Mouse (Mus musculus) liver, embryonic 15.5 days (tissue): ENCODE data around the gene Fam131a. TPM values are rescaled to one million over a fixed set of nuclear protein-coding genes. Genes with fewer than 3 reads are reported as not detected.
"Not testable (repeated sequence)": the region's sequence is repeated elsewhere in the genome, so short reads cannot be mapped to it uniquely, and the experiment has no call there.

ENCODE experiments used
- ATAC-seq: fragments of 200-750 bp; cut with Nextera tagmentation; 2 replicates; pipeline ENCODE4 v1.8.0; 2017; ENCODE audit warnings: moderate number of reproducible peaks, mild to moderate bottlenecking, moderate library complexity; ENCODE audit not compliant: insufficient read depth
- H3K27ac ChIP-seq: fragments of 300-500 bp; sonication (generic); replicated peaks from 2 replicates; pipeline ENCODE4 v1.5.1; 2015; ENCODE audit warnings: mild to moderate bottlenecking, inconsistent platforms
- H3K27me3 ChIP-seq: fragments of 300-500 bp; sonication (generic); 2 replicates; pipeline ENCODE4 v1.6.1; 2015; ENCODE audit warnings: mild to moderate bottlenecking, inconsistent platforms
- H3K36me3 ChIP-seq: fragments of 300-500 bp; sonication (generic); replicated peaks from 2 replicates; pipeline ENCODE4 v1.6.1; 2015; ENCODE audit warnings: moderate library complexity, mild to moderate bottlenecking, inconsistent platforms
- H3K4me1 ChIP-seq: fragments of 300-500 bp; sonication (generic); replicated peaks from 2 replicates; pipeline ENCODE4 v1.6.1; 2015; ENCODE audit warnings: inconsistent platforms
- H3K4me2 ChIP-seq: fragments of 300-500 bp; sonication (generic); 2 replicates; pipeline ENCODE4 v1.6.1; 2015; ENCODE audit warnings: moderate library complexity, mild to moderate bottlenecking, inconsistent platforms
- H3K4me3 ChIP-seq: fragments of 300-500 bp; sonication (generic); replicated peaks from 2 replicates; pipeline ENCODE4 v1.5.1; 2015; ENCODE audit warnings: mild to moderate bottlenecking, inconsistent platforms
- H3K9ac ChIP-seq: fragments of 300-500 bp; sonication (generic); 2 replicates; pipeline ENCODE4 v1.6.1; 2015; ENCODE audit warnings: moderate library complexity, mild to moderate bottlenecking, inconsistent platforms
- H3K9me3 ChIP-seq: fragments of 300-500 bp; sonication (generic); replicated peaks from 2 replicates; pipeline ENCODE4 v1.6.1; 2016; ENCODE audit warnings: inconsistent platforms
- WGBS: fragments of 180-500 bp; shearing (Covaris S2); methylation state at CpG from one replicate; pipeline ENCODE4 v1.1.7; 2015; ENCODE audit warnings: mixed read lengths; ENCODE audit not compliant: insufficient replicate concordance; 5-methylcytosine and 5-hydroxymethylcytosine counted together
- polyA plus RNA-seq: library from polyadenylated mRNA; unstranded; fragments of >200 nt; fragmentation: Nextera tagmentation; extraction: Ambion mirVana; gene quantifications from 2 replicates; pipeline ENCODE4 v1.2.1, GENCODE M21; 2015

Fam131a gene
- polyA plus RNA-seq, result 1.3 and 1.8 TPM in 2 replicates

DNA sequence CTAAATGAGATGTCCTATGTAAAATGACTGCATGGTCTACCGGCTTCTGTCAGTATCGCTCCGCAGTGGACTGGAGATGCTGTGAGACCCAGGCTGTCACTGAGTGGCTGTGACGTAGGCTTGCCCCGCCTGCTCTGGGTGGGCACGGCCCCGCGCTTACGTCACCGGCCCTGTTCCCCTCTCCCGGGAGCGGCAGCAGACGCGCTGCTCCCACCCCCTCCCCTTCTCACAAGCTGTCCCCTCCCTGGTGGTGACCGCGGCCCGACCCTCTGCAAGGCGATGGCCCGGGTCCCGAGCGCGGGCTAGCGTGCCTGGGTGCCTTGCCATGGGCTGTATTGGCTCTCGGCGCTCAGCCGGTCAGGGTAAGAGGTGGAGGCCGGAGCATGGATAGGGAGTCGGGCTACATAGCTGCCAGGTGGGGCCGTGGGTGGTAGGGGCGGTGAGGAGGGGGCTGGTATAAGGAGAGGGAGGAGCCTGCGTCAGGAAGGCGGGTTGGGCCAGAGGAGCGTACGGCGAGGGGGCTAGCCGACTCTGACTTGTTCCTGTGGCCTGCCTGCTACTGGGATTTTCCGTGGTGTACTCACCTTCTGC is at the start of gene Fam131a:
Gene Fam131a, plus strand, starts transcription at position 131 of the 591 bp plus-strand sequence.
- Histone ChIP-seq H3K4me1 (peaks cover 57% of the 10 kb centered on the region), H3K4me2 (peak within 1 kb of the TSS; percentile 97), H3K27me3 (peaks cover 51% of the 10 kb centered on the region), H3K9ac (peak within 1 kb of the TSS; percentile 72), H3K9me3 (no peaks in the 10 kb centered on the region), H3K27ac (peak within 1 kb of the TSS; percentile 54), H3K36me3 (peaks cover 46% of the 10 kb centered on the region), H3K4me3 (peak within 1 kb of the TSS; percentile 65)
- peak; percentile 88 for ATAC-seq
- WGBS, result 2% methylated on average over 36 of the region's 37 CpGs

DNA sequence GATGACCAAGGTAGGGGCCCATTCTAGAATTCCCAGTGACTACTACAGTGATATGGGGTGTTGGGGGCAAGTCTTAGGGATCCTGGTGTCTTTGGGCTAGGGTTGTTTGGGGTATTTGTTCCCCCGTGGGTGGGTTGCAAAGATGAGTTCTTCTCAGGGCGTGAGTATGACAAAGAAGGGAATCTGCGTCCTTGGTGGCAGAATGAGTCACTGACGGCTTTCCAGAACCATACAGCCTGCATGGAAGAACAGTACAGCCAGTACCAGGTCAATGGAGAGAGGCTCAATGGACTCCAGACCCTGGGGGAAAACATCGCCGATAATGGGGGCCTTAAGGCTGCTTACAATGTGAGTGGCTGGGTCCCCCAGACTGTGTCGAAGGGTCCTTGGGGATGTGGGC is 49.1 kb upstream of the Fam131a start:
- H3K27ac ChIP-seq, result no peak overlapping the region
- WGBS, result 64% methylated on average over 7 of the region's 7 CpGs
- no peaks in the 10 kb centered on the region for H3K9me3 ChIP-seq
- no peak overlapping the region for H3K9ac ChIP-seq
- peaks cover 33% of the 10 kb centered on the region for H3K27me3 ChIP-seq
- H3K4me2 ChIP-seq, result no peak overlapping the region
- H3K4me3 ChIP-seq, result no peak overlapping the region
- H3K4me1 ChIP-seq, result no peaks in the 10 kb centered on the region; the same call in 1 of the 2 replicates
- ATAC-seq, result no peak
- H3K36me3 ChIP-seq, result no peaks in the 10 kb centered on the region

DNA sequence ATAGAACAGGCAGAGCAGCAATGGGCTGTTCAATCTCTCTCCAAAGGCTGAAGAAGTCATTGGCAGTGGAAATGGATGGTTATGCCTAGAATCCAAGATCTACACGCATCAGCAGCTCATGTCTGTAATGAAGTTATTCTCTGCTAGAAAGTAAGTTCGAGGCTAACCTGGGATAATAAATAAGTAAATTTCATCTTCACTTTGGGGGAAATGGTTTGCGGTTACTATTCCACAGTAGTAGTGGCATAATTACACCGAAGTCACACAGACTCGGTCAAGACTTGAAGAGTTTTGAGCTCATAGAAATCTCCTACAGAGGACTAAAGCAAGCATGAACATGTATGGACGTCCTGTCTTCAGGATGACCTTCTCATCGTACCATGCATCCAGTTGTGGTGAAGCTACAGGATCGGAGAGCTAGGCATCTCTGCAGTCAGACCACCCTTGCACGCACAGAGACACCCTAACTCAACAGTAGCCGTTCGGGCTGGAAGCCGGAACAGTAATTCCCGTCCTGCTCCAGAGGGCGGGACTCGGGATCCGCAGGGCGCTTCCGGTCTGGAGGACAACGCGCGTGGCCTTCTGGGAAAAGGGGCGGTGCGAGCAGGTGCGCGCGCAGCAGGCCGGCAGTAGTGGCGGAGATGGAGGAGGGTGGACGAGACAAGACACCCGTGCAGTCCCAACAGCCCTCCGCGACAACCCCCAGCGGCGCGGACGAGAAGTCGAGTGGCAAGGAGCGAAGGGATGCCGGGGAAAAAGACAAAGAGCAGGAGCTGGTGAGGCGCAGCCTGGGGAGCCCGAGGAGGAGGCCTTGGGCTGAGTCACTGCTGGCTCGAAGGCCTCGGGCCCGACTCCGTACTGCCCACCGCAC is 41.7 kb upstream of the Fam131a start, which contains the start of gene Psmd2:
Gene Psmd2, plus strand, starts transcription at position 577 of the 871 bp plus-strand sequence.
- H3K4me2 ChIP-seq, result peak within 1 kb of the TSS; percentile 79
- ATAC-seq, result peak; percentile 92
- WGBS, result under 1% methylated on average over 46 of the region's 46 CpGs
- H3K36me3 ChIP-seq, result peaks cover 32% of the 10 kb centered on the region
- no peaks in the 10 kb centered on the region for H3K27me3 ChIP-seq
- H3K9me3 ChIP-seq, result no peaks in the 10 kb centered on the region
- peak within 1 kb of the TSS; percentile 79 for H3K4me3 ChIP-seq
- H3K4me1 ChIP-seq, result peaks cover 20% of the 10 kb centered on the region
- H3K27ac ChIP-seq, result peak within 1 kb of the TSS; percentile 70
- H3K9ac ChIP-seq, result peak within 1 kb of the TSS; percentile 79

DNA sequence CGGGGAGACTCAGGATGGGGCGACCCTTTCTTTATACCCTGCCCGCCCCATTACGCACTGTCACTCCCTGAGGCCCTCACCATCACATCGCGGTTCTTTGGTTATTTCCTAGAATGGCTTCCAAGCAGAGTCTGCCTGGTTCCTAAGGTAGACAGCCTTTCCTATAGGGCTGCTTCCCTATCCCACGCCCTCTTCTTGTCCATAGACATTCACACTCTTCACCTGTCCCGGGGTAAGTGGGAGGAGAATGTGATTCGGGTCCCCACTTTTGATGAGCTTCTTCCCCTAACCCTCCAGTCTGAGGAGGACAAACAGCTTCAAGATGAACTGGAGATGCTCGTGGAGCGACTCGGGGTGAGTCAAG is 41.1 kb upstream of the Fam131a start:
- ATAC-seq, result peak; percentile 52
- Histone ChIP-seq H3K4me3 (peak overlapping the region; percentile 79), H3K9me3 (no peaks in the 10 kb centered on the region), H3K9ac (peak overlapping the region; percentile 79), H3K4me1 (peaks cover 20% of the 10 kb centered on the region), H3K27ac (peak overlapping the region; percentile 70), H3K36me3 (peaks cover 38% of the 10 kb centered on the region), H3K4me2 (peak overlapping the region; percentile 79), H3K27me3 (no peaks in the 10 kb centered on the region)
- 8% methylated on average over 12 of the region's 12 CpGs for WGBS

DNA sequence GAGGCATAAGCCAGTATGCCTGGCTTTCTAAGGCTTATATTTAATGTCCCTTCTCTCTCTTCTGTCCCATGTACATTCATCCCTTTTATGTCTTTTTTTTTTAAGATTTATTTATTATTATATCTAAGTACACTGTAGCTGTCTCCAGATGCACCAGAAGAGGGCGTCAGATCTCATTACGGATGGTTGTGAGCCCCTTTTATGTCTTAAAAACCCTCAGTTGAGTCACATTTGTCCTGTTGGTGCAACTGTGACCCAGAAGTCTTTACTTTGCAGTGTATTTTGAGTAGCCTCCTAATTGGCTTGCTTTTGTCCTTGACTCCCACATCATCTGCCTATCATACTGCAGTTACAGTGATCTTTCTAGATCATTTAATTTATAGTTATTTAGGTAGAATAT is 39.7 kb upstream of the Fam131a start:
- ATAC-seq, result no peak
- H3K27me3 ChIP-seq, result no peaks in the 10 kb centered on the region
- no peak overlapping the region for H3K9ac ChIP-seq
- H3K4me3 ChIP-seq, result peak overlapping the region; percentile 79; the same call in 1 of the 2 replicates
- no peaks in the 10 kb centered on the region for H3K9me3 ChIP-seq
- no peak overlapping the region for H3K27ac ChIP-seq
- 39% methylated on average over 2 of the region's 2 CpGs for WGBS
- H3K4me1 ChIP-seq, result peaks cover 20% of the 10 kb centered on the region
- H3K36me3 ChIP-seq, result peaks cover 52% of the 10 kb centered on the region
- H3K4me2 ChIP-seq, result peak overlapping the region; percentile 79; the same call in 1 of the 2 replicates

DNA sequence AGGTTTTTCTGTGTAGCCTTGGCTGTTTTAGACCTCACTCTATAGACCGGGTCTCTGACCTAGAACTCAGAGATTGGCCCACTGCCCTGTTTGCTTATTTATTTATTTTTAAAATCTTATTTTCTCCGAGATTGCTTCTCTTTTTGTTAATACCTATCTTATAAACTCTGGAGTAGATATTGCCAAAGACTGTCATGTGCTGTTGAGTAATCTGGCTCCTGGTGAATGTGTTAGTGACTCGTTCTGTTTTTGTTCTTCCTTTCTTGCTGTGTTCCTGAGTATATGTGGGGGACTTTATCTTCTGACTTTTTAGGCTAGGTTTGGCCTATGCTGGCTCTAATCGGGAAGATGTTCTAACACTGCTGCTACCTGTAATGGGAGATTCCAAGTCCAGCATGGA is 35.4 kb upstream of the Fam131a start:
- Histone ChIP-seq H3K4me2 (no peak overlapping the region), H3K36me3 (peaks cover 94% of the 10 kb centered on the region), H3K27ac (no peak overlapping the region), H3K27me3 (no peaks in the 10 kb centered on the region), H3K4me1 (peaks cover 8% of the 10 kb centered on the region), H3K4me3 (no peak overlapping the region), H3K9me3 (no peaks in the 10 kb centered on the region), H3K9ac (no peak overlapping the region)
- 78% methylated on average over 4 of the region's 4 CpGs for WGBS
- no peak for ATAC-seq

DNA sequence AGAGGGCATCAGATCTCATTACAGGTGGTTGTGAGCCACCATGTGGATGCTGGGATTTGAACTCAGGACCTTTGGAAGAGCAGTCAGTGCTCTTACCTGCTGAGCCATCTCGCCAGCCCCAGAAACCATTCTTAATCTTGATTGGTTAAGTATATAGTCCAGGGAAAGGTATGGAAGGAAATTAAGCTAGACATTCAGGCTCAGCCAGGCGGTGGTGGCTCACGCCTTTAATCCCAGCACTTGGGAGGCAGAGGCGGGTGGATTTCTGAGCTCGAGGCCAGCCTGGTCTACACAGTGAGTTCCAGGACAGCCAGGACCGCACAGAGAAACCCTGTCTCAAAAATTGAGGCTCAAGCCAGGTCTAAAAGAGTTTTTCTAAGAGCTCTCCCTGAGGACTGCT is 25.0 kb upstream of the Fam131a start, which contains the start of gene Eif4g1:
Gene Eif4g1, plus strand, starts transcription at position 301 of the 400 bp plus-strand sequence.
- ATAC-seq, H3K27me3 ChIP-seq, H3K27ac ChIP-seq, H3K4me3 ChIP-seq, H3K9ac ChIP-seq, H3K4me2 ChIP-seq, H3K9me3 ChIP-seq, H3K4me1 ChIP-seq: not testable (repeated sequence)
- H3K36me3 ChIP-seq, result peaks cover 10% of the 10 kb centered on the region
- WGBS, result 87% methylated on average over 5 of the region's 6 CpGs

DNA sequence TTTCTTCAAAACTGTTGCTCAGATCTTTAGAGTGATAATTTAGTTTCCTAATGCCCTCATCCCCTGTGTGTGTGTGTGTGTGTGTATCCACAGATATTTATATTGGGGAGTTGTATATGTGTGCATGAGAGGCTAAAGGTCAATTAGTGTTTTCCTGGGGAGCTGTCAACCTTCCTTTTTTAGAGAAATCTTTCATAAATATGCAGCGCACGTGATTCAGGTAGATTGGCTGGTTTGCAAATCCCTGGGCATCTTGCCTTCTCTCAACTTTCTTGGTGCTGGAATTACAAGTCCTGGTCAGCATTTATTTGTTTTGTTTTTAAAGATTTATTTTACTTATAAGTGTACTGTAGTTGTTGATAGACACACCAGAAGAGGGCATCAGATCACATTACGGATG is 22.8 kb upstream of the Fam131a start:
- H3K9ac ChIP-seq, result no peak overlapping the region
- H3K27ac ChIP-seq, result no peak overlapping the region
- ATAC-seq, result no peak
- no peak overlapping the region for H3K4me3 ChIP-seq
- H3K4me1 ChIP-seq, result peaks cover 30% of the 10 kb centered on the region
- no peaks in the 10 kb centered on the region for H3K9me3 ChIP-seq
- H3K27me3 ChIP-seq, result no peaks in the 10 kb centered on the region
- H3K36me3 ChIP-seq, result peaks cover 8% of the 10 kb centered on the region
- no peak overlapping the region for H3K4me2 ChIP-seq
- WGBS, result 80% methylated on average over 3 of the region's 3 CpGs

DNA sequence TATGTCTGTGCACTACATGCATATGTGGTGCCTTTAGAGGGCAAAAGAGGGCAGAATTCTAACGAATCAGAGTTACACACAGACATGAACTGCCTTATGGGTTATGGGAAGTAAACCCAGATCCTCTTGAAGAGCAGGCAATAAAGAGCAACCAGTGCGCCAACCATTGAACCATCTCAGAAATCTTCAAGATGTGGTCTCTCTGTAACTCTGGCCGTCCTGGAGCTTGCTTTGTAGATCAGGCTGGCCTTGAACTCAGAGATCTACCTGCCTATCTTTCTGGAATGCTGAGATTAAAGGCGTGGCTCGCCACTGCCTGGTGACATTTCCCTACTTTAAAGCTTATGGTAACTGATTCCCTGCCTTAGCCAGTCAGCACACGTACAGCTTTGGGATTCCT is 21.2 kb upstream of the Fam131a start:
- Histone ChIP-seq H3K4me3 (peak overlapping the region; percentile 94), H3K4me1 (peaks cover 40% of the 10 kb centered on the region), H3K36me3 (peaks cover 24% of the 10 kb centered on the region), H3K9ac (no peak overlapping the region; the same call in 1 of the 2 replicates), H3K27ac (peak overlapping the region; percentile 65), H3K27me3 (no peaks in the 10 kb centered on the region), H3K9me3 (no peaks in the 10 kb centered on the region), H3K4me2 (peak overlapping the region; percentile 88)
- 13% methylated on average over 6 of the region's 6 CpGs for WGBS
- no peak for ATAC-seq

GRCm38 (mm10) chr16:20672500-20672902 is 20.5 kb upstream of the Fam131a start:
- Histone ChIP-seq H3K9me3 (no peaks in the 10 kb centered on the region), H3K4me1 (peaks cover 46% of the 10 kb centered on the region), H3K27me3 (no peaks in the 10 kb centered on the region), H3K9ac (peak overlapping the region; percentile 94), H3K4me3 (peak overlapping the region; percentile 94), H3K36me3 (peaks cover 30% of the 10 kb centered on the region), H3K27ac (peak overlapping the region; percentile 92), H3K4me2 (peak overlapping the region; percentile 88)
- WGBS, result under 1% methylated on average over 36 of the region's 38 CpGs
- ATAC-seq, result peak; percentile 81
